Mouse (Mus musculus) layer of hippocampus, postnatal 36 days (tissue): ENCODE results near the gene Srd5a3. TPM values are rescaled to one million over a fixed set of nuclear protein-coding genes. Genes with fewer than 3 reads are reported as not detected.
"Not testable (repeated sequence)": the region's sequence is repeated elsewhere in the genome, so short reads cannot be mapped to it uniquely, and the experiment has no call there.

Experiments used
- DNase-seq, 2 experiments: peaks; one replicate each; pipeline ENCODE4 v3.0.0; 2022
- total RNA-seq, 2 experiments: library from RNA; stranded (reverse); gene quantifications; 2 replicates each; pipeline ENCODE4 v1.2.3; 2021

Srd5a3 gene
- 10 to 100 TPM; 19.1 to 20.8 TPM for total RNA-seq

- DNase-seq, result peak; percentile 92 to 94
Measured at GRCm38 (mm10) chr5:76139808-76140729, at the start of gene Srd5a3. TSS of gene Srd5a3 (plus strand) at chr5:76140271.

GRCm38 (mm10) chr5:76103809-76104208, 36.3 kb upstream of the Srd5a3 start:
- DNase-seq, result not testable (repeated sequence)

- DNase-seq, result no peak
Measured at GRCm38 (mm10) chr5:76107306-76107705, 32.8 kb upstream of the Srd5a3 start.

GRCm38 (mm10) chr5:76108496-76108895, 31.6 kb upstream of the Srd5a3 start:
- DNase-seq, result no peak

GRCm38 (mm10) chr5:76111173-76111572, 28.9 kb upstream of the Srd5a3 start:
- DNase-seq, result no peak

- no peak for DNase-seq
Measured at GRCm38 (mm10) chr5:76112016-76112415, 28.1 kb upstream of the Srd5a3 start.

- no peak for DNase-seq
Measured at GRCm38 (mm10) chr5:76115436-76116041, 24.5 kb upstream of the Srd5a3 start.

GRCm38 (mm10) chr5:76118441-76118840, 21.6 kb upstream of the Srd5a3 start:
- DNase-seq, result peak; percentile 44 to 69

GRCm38 (mm10) chr5:76120634-76121033, 19.4 kb upstream of the Srd5a3 start:
- DNase-seq, result no peak

GRCm38 (mm10) chr5:76127584-76128316, 12.3 kb upstream of the Srd5a3 start:
- no peak for DNase-seq

- DNase-seq, result no peak
Measured at GRCm38 (mm10) chr5:76130292-76130691, 9.8 kb upstream of the Srd5a3 start.

GRCm38 (mm10) chr5:76131990-76132389, 8.1 kb upstream of the Srd5a3 start:
- DNase-seq, result no peak

GRCm38 (mm10) chr5:76135644-76136043, 4.4 kb upstream of the Srd5a3 start:
- DNase-seq, result no peak

- no peak for DNase-seq
Measured at GRCm38 (mm10) chr5:76136271-76136670, 3.8 kb upstream of the Srd5a3 start.

- no peak for DNase-seq
Measured at GRCm38 (mm10) chr5:76137586-76137985, 2.5 kb upstream of the Srd5a3 start.

- DNase-seq, result no peak
Measured at GRCm38 (mm10) chr5:76138071-76138470, 2.0 kb upstream of the Srd5a3 start.

GRCm38 (mm10) chr5:76138512-76138911, 1.6 kb upstream of the Srd5a3 start:
- DNase-seq, result peak; percentile 5 to 19

- no peak for DNase-seq
Measured at GRCm38 (mm10) chr5:76139171-76139671, 850 bp upstream of the Srd5a3 start.

- DNase-seq, result no peak
Measured at GRCm38 (mm10) chr5:76140730-76141066, 627 bp downstream of the Srd5a3 start.

GRCm38 (mm10) chr5:76143356-76143755, 3.3 kb downstream of the Srd5a3 start:
- no peak for DNase-seq

- no peak for DNase-seq
Measured at GRCm38 (mm10) chr5:76146401-76146800, 6.3 kb downstream of the Srd5a3 start.

- no peak for DNase-seq
Measured at GRCm38 (mm10) chr5:76149436-76149835, 9.4 kb downstream of the Srd5a3 start.

- DNase-seq, result no peak
Measured at GRCm38 (mm10) chr5:76152956-76153355, 12.9 kb downstream of the Srd5a3 start.
